Mouse (Mus musculus) frontal cortex, postnatal 25 days (tissue): ENCODE results near the gene Ppil3.

Experiments
- DNase-seq, 2 experiments: peaks; one replicate each; pipeline ENCODE4 v3.0.0; 2022; ENCODE audit warnings: low spot score in 2 of 2

Ppil3 gene

DNA sequence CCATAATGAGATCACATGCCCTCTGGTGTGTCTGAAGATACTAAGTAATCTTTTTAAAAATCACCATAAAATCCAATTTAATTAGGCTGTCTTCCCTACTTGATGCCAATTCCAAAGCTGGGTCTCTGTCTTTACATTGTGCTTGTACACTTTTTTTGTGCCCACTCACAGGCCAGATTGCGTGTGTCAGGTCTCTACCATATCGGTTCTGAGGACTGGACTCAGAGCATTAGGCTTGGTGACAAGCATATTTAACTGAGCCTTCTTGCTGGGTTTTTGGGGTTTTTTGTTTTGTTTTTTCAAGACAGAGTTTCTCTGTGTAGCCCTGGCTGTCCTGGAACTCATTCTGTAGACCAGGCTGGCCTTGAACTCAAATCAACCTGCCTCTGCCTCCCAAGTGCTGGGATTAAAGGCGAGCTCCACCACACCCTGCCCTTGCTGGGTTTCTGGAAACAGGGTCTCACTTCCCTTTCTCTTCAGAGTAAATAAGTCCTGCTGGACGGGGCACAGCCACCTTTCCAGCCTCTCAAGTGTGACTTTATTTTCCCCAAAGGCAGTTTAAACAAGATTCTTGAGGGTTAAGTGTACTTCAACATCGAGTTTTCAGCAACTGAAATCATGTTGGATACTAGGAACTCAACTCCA, 35.6 kb downstream of the Ppil3 start:
- DNase-seq = no peak

DNA sequence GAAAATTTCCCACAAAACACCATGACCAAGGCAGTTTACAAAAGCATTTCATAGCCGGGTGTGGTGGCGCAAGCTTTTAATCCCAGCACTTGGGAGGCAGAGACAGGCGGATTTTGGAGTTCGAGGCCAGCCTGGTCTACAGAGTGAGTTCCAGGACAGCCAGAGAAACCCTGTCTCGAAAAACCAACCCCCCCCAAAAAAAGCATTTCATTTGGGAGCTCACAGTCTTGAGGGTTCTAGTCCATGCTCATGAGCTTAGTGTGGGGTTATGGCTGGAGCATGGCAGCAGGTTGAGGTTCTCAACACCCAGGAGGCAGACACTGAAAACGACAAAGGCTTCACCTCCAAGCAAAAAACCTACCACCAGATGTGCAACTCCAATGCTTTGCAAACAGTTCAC, 37.1 kb downstream of the Ppil3 start:
- no peak for DNase-seq

DNA sequence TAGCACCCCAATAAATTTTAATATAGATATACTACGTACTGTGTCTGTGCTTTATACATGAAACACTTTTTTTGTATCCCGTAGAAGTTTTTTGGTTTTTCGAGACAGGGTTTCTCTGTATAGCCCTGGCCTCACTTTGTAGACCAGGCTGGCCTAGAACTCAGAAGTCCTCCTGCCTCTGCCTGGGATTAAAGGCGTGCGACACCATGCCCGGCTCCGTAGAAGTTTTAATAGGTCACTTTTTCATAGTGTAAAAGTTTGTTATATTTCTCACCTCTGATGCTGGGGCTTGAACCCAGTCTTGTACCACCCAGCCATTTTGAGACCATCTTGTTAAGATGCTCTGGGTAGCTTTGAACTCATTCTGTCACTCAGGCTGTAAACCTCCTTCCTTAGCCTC, 38.0 kb downstream of the Ppil3 start:
- no peak for DNase-seq

DNA sequence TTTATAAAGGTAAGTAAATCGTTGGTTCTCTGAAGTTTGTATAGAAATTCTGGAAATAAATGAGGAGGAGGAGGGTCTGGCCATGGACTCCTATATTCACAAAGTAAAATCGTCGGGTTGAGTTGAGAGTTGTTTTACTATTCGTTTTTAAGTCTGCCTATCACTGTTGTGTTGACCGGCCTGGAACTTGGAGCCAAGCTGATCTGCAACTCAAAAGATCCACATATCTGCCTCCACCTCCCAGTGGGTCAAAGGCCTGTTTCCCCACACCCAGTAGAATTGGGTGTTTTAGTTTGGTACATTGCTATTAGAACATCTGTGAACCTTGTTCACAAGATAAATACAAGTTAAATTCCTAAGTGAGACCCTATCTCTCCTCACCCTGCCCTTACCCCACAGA, 41.5 kb downstream of the Ppil3 start:
- DNase-seq = no peak

DNA sequence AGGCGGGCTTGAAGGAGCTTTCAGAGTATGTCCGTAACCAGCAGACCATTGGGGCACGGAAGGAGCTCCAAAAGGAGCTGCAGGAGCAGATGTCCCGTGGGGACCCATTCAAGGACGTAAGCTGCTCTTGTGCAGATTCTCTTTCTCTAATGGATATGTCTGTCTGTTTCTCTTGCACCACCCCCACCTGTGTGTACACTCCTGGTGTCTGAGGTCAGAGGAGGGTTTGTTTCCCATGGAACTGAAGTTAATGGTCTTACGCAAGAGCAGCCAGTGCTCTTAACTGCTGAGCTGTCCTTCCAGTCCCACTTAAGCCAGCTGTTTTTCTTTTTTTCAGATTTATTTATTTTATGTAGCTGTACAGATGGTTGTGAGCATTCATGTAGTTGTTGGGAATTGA, 43.9 kb downstream of the Ppil3 start:
- DNase-seq = no peak

DNA sequence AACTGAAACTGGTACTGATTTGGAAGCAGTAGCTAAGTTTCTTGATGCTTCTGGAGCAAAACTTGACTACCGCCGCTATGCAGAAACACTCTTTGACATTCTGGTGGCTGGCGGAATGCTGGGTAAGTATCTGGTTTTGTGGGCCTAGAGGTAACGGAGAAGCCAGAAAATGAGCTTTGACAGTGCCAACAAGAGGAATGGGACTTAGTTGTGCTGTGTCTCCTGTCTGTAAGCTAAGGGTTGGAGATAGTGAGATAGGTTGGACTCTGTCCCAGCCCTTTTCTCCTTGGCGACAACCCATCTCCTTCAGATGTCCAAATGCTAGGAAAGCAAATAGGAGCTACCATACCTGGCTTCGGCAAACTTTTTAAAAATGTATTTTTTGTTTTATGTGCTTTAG, 47.6 kb downstream of the Ppil3 start:
- no peak for DNase-seq

DNA sequence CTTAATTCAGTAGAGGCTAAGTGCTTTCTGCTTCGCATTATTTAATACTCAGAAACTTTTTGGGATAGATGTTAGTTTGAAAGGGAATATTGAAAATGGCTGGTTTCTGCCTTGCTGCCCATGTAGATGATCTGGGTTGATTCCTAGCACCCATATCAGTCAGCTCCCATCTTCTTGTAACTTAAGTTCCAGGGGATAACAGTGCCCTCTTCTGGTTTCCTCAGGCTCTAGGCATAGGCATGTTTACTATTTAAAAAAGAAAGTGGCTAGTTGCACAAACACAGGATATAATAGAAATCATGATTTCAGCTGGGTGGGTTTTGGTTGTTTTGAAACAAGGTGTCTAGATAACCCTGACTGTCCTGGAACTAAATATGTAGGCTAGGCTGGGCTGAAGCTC, 49.1 kb downstream of the Ppil3 start:
- no peak for DNase-seq

DNA sequence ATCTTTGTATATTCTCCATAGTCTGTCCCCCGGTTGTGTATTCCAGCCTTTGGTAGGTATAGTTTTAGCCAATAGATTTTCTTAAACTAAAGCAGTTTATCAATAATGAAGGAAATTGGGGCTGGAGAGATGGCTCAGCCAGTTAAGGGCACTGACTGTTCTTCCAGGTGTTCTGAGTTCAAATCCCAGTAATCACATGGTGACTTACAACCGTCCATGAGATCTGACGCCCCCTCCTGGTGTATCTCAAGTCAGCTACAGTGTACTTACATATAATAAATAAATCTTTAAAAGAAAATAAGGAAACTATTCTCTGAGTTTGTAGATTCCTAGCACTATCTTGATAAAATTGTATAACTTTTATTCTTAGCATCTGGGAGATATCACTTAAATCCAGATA, 49.9 kb downstream of the Ppil3 start:
- no peak for DNase-seq

DNA sequence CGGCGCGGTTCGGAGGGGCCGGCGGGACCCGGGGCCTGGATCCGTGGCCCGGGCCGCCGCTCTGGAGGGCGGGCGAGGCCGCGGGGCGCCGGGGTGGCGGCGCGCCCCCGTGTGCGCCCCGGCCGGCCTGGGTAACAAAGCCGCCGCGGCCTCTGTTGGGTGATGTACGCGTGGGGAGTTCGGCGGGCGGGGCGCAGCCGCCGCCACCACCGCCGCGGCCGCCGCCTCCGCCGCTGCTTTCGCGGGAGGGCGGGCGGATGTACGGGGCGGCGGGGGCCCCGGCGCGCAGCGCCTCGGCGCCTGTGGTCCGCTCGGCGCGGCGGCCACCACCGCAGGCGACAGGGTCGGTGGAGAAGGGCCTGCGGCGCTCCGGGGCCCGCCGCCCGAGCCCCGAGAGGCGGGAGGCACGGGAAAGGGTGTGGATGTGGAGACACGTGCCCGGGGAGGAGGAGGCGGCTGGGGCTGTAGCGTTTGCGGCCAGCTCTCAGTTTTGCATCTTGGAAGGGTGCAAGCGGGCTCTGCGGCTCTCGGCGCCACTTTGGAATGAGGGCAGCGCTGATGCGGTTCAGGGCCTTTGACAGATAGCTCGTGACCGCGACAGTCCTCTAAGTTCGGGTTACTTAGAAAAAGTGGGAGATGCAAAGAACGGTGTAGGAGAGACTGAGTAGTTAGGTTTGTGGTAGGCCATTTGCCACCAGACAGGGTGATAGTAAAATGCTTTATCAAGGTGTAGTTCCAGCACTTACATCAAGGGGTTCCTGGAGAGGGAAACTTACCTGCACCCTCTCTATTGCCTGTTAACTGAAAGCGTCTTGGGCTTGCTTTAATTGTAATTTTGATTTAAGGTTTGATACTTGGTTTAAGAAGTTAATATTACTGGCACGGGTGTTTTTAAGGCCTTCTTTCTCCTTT, 51.7 kb downstream of the Ppil3 start:
- peak; percentile 22 to 26 for DNase-seq

DNA sequence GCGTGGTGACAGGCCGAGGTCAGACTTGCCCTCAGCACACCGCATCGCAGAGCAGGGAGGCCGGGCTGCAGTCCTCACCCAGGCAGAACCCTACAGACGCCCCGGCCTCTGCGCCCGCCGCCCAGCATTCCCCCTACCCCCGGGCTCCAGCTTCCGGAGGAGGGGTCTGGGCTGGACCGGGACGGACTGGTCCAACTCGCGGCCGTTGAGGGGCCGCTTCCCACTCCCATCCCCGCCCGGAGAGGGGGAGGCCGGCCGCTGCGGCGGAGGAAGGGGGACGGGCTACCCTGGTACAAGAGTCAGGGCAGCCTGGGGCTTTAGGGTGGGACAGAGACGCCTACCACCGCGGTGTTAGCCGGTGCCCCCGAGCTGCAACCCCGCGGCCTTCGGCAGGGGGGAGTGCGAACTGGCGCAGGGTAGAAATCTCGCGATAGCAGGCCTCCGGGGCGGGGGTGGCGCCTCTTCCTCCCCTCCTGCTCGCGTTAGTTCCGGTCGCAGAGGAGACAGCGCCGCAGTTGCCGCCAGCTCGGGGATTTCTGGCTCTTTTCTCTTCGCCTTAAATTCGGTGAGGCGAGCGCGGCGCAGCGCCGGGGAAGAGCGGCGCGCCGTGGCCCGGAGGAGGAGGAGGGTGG, 52.5 kb downstream of the Ppil3 start, which contains the start of gene Bzw1:
Gene Bzw1 (plus strand): TSS at position 247 of the 632 bp plus-strand sequence.
- DNase-seq = peak; percentile 78 to 88

DNA sequence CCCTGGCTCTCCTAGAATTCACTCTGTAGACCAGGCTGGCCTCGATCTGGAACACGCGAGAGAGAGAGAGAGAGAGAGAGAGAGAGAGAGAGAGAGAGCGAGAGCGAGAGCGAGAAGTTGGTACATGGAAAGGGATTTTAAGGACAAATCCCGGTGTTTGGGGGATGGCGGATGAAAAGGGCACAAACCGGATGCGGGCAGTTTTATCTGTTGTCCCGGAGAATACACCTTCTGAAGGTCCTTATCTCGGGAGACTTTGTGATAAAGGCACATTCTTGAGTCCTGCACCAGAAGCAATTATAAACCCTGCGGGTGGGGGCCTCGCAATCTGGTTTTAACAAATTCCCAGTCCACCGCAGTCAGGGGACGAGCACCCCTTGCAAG, 53.0 kb downstream of the Ppil3 start:
- no peak for DNase-seq

DNA sequence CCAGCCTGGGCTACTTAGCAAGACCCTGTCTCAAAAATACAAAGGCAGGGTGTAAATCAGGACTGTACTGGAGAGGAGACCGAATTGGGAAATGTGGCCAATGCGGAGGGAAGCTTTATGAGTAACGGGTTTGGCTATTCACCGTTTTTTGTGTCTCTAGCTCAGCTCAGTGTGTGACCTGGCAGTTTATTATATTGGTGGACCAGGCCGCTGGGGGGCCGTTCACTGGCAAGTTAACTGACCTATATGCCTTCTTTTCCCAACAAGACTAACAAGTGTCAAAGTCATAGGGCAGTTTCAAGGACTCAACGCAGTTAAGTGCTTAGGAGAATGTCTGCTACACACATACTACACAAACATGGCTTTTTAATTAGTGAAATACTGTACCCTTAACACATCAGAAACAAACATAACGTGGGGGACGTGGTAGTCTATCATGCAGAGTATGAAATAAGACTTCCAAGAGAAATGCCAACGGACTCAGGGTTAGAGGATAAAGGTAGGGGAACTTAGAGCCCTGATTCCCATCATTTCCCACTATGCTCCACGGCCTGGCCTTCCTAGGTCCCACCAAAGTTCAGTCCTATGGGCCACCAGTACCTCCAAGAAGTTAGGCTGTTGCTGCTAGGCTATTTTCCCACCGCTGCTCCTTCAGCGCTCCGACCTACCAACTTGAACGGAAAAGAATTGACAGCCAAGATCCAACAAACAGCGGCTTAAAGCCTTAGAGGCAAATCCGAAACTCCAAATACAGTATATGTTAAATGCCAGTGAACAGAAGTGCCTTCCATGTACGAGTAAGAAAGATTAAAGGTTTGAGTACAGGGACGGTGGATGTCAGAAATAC, 53.6 kb downstream of the Ppil3 start:
- DNase-seq = no peak

DNA sequence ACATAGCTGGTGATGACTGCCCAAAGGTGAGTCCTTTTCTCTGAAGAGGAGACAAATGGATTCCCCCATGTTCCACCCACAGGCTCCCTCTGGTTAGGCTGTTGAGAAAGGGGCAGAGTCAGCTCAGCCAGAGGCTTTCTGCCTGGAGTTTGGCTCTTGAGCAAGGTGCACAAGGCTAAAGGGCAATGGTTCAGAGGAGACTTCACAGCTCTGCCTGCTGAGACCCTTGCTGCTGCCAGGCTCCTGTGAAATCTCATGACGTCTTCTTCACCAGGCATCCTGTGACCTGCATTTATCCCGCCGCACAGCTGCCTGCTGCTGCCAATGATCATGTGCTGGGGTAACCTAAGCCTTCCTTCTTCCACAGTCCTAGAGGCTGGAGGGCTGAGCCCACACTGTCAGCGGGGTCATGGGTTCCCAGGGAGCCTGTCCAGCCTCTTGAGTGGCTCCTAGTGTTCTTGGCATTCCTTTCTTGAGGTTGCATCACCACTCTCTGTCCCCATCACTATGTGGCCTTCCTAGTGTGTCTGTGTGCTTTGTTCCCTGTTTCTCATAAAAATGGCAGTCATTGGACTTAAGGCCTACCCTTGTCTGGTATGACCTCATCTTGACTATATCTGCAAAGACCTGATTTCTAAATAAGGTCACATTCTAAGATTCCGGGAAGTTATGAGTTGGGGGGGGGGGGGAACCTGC, 62.6 kb downstream of the Ppil3 start:
- DNase-seq = no peak
